Mouse (Mus musculus) liver, embryonic 13.5 days (tissue): ENCODE data around the gene Cecr2. TPM values are rescaled to one million over a fixed set of nuclear protein-coding genes. Genes with fewer than 3 reads are reported as not detected.

ENCODE experiments used
- ATAC-seq: fragments of 200-750 bp; cut with Nextera tagmentation; 2 replicates; pipeline ENCODE4 v1.8.0; 2017; ENCODE audit warnings: low read depth, mild to moderate bottlenecking, moderate number of reproducible peaks, moderate library complexity
- DNase-seq: peaks from one replicate; pipeline ENCODE4 v3.0.0; 2022
- H3K27ac ChIP-seq: fragments of 300-500 bp; sonication (generic); 2 replicates; pipeline ENCODE4 v1.5.1; 2015; ENCODE audit warnings: moderate library complexity, mild to moderate bottlenecking, inconsistent platforms
- H3K27me3 ChIP-seq: fragments of 300-500 bp; sonication (generic); 2 replicates; pipeline ENCODE4 v1.6.1; 2015; ENCODE audit warnings: mild to moderate bottlenecking, inconsistent platforms
- H3K36me3 ChIP-seq: fragments of 300-500 bp; sonication (generic); 2 replicates; pipeline ENCODE4 v1.6.1; 2015; ENCODE audit warnings: mild to moderate bottlenecking, inconsistent platforms
- H3K4me1 ChIP-seq: fragments of 300-500 bp; sonication (generic); replicated peaks from 2 replicates; pipeline ENCODE4 v1.6.1; 2015; ENCODE audit warnings: inconsistent platforms
- H3K4me2 ChIP-seq: fragments of 300-500 bp; sonication (generic); 2 replicates; pipeline ENCODE4 v1.6.1; 2015; ENCODE audit warnings: inconsistent platforms, mild to moderate bottlenecking, moderate library complexity
- H3K4me3 ChIP-seq: fragments of 300-500 bp; sonication (generic); replicated peaks from 2 replicates; pipeline ENCODE4 v1.5.1; 2015; ENCODE audit warnings: mild to moderate bottlenecking, inconsistent platforms
- H3K9ac ChIP-seq: fragments of 300-500 bp; sonication (generic); 2 replicates; pipeline ENCODE4 v1.6.1; 2015; ENCODE audit warnings: mild to moderate bottlenecking, inconsistent platforms
- H3K9me3 ChIP-seq: fragments of 300-500 bp; sonication (generic); replicated peaks from 2 replicates; pipeline ENCODE4 v1.6.1; 2016; ENCODE audit warnings: inconsistent platforms
- WGBS: fragments of 180-500 bp; shearing (Covaris S2); methylation state at CpG from one replicate; pipeline ENCODE4 v1.1.7; 2015; ENCODE audit not compliant: insufficient replicate concordance; 5-methylcytosine and 5-hydroxymethylcytosine counted together
- polyA plus RNA-seq: library from polyadenylated mRNA; unstranded; fragments of >200 nt; fragmentation: Nextera tagmentation; extraction: Ambion mirVana; gene quantifications from 2 replicates; pipeline ENCODE4 v1.2.1, GENCODE M21; 2015

Gene Cecr2
- polyA plus RNA-seq, 1 experiment from 2014 or later, result 5.5 TPM

GRCm38 (mm10) chr6:120674881-120675280, 8.7 kb downstream of the Cecr2 start:
- no peak overlapping the region for H3K4me3 ChIP-seq
- ATAC-seq (0 out of 2 replicates have a peak, but pooled peaks have one; percentile 49), DNase-seq (peak; percentile 8)
- 71% methylated on average over 4 of the region's 4 CpGs for WGBS
- no peak overlapping the region for H3K4me2 ChIP-seq
- H3K4me1 ChIP-seq, result peaks cover 56% of the 10 kb centered on the region
- H3K27me3 ChIP-seq, result no peaks in the 10 kb centered on the region
- no peak overlapping the region for H3K27ac ChIP-seq
- no peak overlapping the region for H3K9ac ChIP-seq
- H3K9me3 ChIP-seq, result no peaks in the 10 kb centered on the region
- H3K36me3 ChIP-seq, result no peaks in the 10 kb centered on the region

- H3K4me3 ChIP-seq, result no peak overlapping the region
- H3K27ac ChIP-seq, result no peak overlapping the region
- H3K27me3 ChIP-seq, result no peaks in the 10 kb centered on the region
- WGBS, result 69% methylated on average over 2 of the region's 2 CpGs
- H3K36me3 ChIP-seq, result no peaks in the 10 kb centered on the region
- no peak overlapping the region for H3K4me2 ChIP-seq
- DNase-seq, result no peak
- H3K9me3 ChIP-seq, result no peaks in the 10 kb centered on the region
- no peak overlapping the region for H3K9ac ChIP-seq
- no peak for ATAC-seq
- H3K4me1 ChIP-seq, result peaks cover 50% of the 10 kb centered on the region
These were observed 9.8 kb downstream of the Cecr2 start for GRCm38 (mm10) chr6:120675979-120676378.

- Histone ChIP-seq H3K4me3 (no peak overlapping the region), H3K27ac (peak overlapping the region; percentile 25; the same call in 1 of the 2 replicates), H3K9me3 (no peaks in the 10 kb centered on the region), H3K4me1 (peaks cover 34% of the 10 kb centered on the region), H3K27me3 (no peaks in the 10 kb centered on the region), H3K4me2 (no peak overlapping the region), H3K9ac (no peak overlapping the region), H3K36me3 (no peaks in the 10 kb centered on the region)
- ATAC-seq (no peak), DNase-seq (no peak)
- WGBS, result 42% methylated on average over 2 of the region's 2 CpGs
These were observed 17.2 kb downstream of the Cecr2 start for GRCm38 (mm10) chr6:120683351-120683750.

GRCm38 (mm10) chr6:120684750-120685149, 18.6 kb downstream of the Cecr2 start:
- Histone ChIP-seq H3K9ac (no peak overlapping the region), H3K36me3 (no peaks in the 10 kb centered on the region), H3K4me3 (no peak overlapping the region), H3K9me3 (no peaks in the 10 kb centered on the region), H3K27ac (peak overlapping the region; percentile 19; the same call in 1 of the 2 replicates), H3K27me3 (no peaks in the 10 kb centered on the region), H3K4me1 (peaks cover 28% of the 10 kb centered on the region), H3K4me2 (no peak overlapping the region)
- ATAC-seq, result peak; percentile 67
- no peak for DNase-seq
- WGBS, result 80% methylated on average over 3 of the region's 3 CpGs

- H3K9me3 ChIP-seq, result no peaks in the 10 kb centered on the region
- no peaks in the 10 kb centered on the region for H3K27me3 ChIP-seq
- DNase-seq (no peak), ATAC-seq (peak; percentile 42; the same call in 1 of the 2 replicates)
- H3K36me3 ChIP-seq, result no peaks in the 10 kb centered on the region
- peaks cover 28% of the 10 kb centered on the region for H3K4me1 ChIP-seq
- H3K4me3 ChIP-seq, result no peak overlapping the region
- 61% methylated on average over 5 of the region's 5 CpGs for WGBS
- H3K9ac ChIP-seq, result no peak overlapping the region
- no peak overlapping the region for H3K27ac ChIP-seq
- H3K4me2 ChIP-seq, result no peak overlapping the region
These were observed 20.9 kb downstream of the Cecr2 start for GRCm38 (mm10) chr6:120686872-120687650.

GRCm38 (mm10) chr6:120700221-120700620, 34.1 kb downstream of the Cecr2 start:
- no peak overlapping the region for H3K4me2 ChIP-seq
- H3K27me3 ChIP-seq, result no peaks in the 10 kb centered on the region
- 51% methylated on average over 4 of the region's 4 CpGs for WGBS
- peaks cover 10% of the 10 kb centered on the region for H3K4me1 ChIP-seq
- H3K9ac ChIP-seq, result no peak overlapping the region
- ATAC-seq (no peak), DNase-seq (no peak)
- H3K27ac ChIP-seq, result no peak overlapping the region
- no peaks in the 10 kb centered on the region for H3K9me3 ChIP-seq
- no peaks in the 10 kb centered on the region for H3K36me3 ChIP-seq
- no peak overlapping the region for H3K4me3 ChIP-seq

- ATAC-seq, result no peak
- Histone ChIP-seq H3K27me3 (no peaks in the 10 kb centered on the region), H3K36me3 (no peaks in the 10 kb centered on the region), H3K4me1 (peaks cover 14% of the 10 kb centered on the region), H3K4me3 (no peak overlapping the region), H3K27ac (no peak overlapping the region), H3K4me2 (no peak overlapping the region), H3K9me3 (no peaks in the 10 kb centered on the region), H3K9ac (no peak overlapping the region)
- no peak for DNase-seq
These were observed 38.2 kb downstream of the Cecr2 start for GRCm38 (mm10) chr6:120704376-120704775.

- H3K27ac ChIP-seq, result no peak overlapping the region
- H3K9ac ChIP-seq, result no peak overlapping the region
- WGBS, result 62% methylated on average over 1 of the region's 1 CpGs
- no peaks in the 10 kb centered on the region for H3K9me3 ChIP-seq
- H3K27me3 ChIP-seq, result no peaks in the 10 kb centered on the region
- peaks cover 21% of the 10 kb centered on the region for H3K4me1 ChIP-seq
- DNase-seq (no peak), ATAC-seq (no peak)
- H3K4me3 ChIP-seq, result no peak overlapping the region
- no peak overlapping the region for H3K4me2 ChIP-seq
- H3K36me3 ChIP-seq, result no peaks in the 10 kb centered on the region
These were observed 42.6 kb downstream of the Cecr2 start for GRCm38 (mm10) chr6:120708759-120709158.

GRCm38 (mm10) chr6:120714806-120715205, 48.6 kb downstream of the Cecr2 start:
- 79% methylated on average over 3 of the region's 3 CpGs for WGBS
- DNase-seq (no peak), ATAC-seq (no peak)
- H3K9me3 ChIP-seq, result no peaks in the 10 kb centered on the region
- H3K4me3 ChIP-seq, result no peak overlapping the region
- H3K4me1 ChIP-seq, result peaks cover 19% of the 10 kb centered on the region
- H3K27me3 ChIP-seq, result no peaks in the 10 kb centered on the region
- no peaks in the 10 kb centered on the region for H3K36me3 ChIP-seq
- no peak overlapping the region for H3K9ac ChIP-seq
- H3K4me2 ChIP-seq, result no peak overlapping the region
- no peak overlapping the region for H3K27ac ChIP-seq

- ATAC-seq (no peak), DNase-seq (no peak)
- Histone ChIP-seq H3K36me3 (no peaks in the 10 kb centered on the region), H3K4me1 (peaks cover 19% of the 10 kb centered on the region), H3K27ac (no peak overlapping the region), H3K9ac (no peak overlapping the region), H3K9me3 (no peaks in the 10 kb centered on the region), H3K27me3 (no peaks in the 10 kb centered on the region), H3K4me2 (no peak overlapping the region), H3K4me3 (no peak overlapping the region)
- 81% methylated on average over 5 of the region's 5 CpGs for WGBS
These were observed 49.1 kb downstream of the Cecr2 start for GRCm38 (mm10) chr6:120715227-120715626.

GRCm38 (mm10) chr6:120715851-120716250, 49.7 kb downstream of the Cecr2 start:
- ATAC-seq (no peak), DNase-seq (no peak)
- Histone ChIP-seq H3K9me3 (no peaks in the 10 kb centered on the region), H3K4me3 (no peak overlapping the region), H3K4me1 (peaks cover 20% of the 10 kb centered on the region), H3K9ac (no peak overlapping the region), H3K36me3 (no peaks in the 10 kb centered on the region), H3K4me2 (no peak overlapping the region), H3K27me3 (no peaks in the 10 kb centered on the region), H3K27ac (no peak overlapping the region)

GRCm38 (mm10) chr6:120716531-120716984, 50.4 kb downstream of the Cecr2 start:
- no peak for DNase-seq

More at GRCm38 (mm10) chr6:120716531-120716984, 50.4 kb downstream of the Cecr2 start:
- Histone ChIP-seq H3K9me3 (no peaks in the 10 kb centered on the region), H3K9ac (no peak overlapping the region), H3K27ac (no peak overlapping the region), H3K27me3 (no peaks in the 10 kb centered on the region), H3K4me1 (peaks cover 22% of the 10 kb centered on the region), H3K4me2 (no peak overlapping the region), H3K4me3 (no peak overlapping the region), H3K36me3 (no peaks in the 10 kb centered on the region)
- ATAC-seq, result no peak
- 44% methylated on average over 4 of the region's 4 CpGs for WGBS
